Mouse (Mus musculus) testis, adult 2 months (tissue): ENCODE measurements around the gene Ifih1.

Experiments
- CTCF ChIP-seq: fragments of 200-500 bp; IDR thresholded peaks from 2 replicates; pipeline ENCODE4 v1.5.1; 2012; ENCODE audit warnings: low read depth, mild to moderate bottlenecking, inconsistent platforms, low read length, moderate library complexity; ENCODE audit not compliant: control insufficient read depth, insufficient read depth, insufficient replicate concordance
- POLR2A ChIP-seq: fragments of 200-500 bp; IDR thresholded peaks from 2 replicates; pipeline ENCODE4 v1.6.1; 2012; ENCODE audit warnings: low read depth, mild to moderate bottlenecking, inconsistent platforms, low read length, moderate library complexity; ENCODE audit not compliant: control insufficient read depth

DNA sequence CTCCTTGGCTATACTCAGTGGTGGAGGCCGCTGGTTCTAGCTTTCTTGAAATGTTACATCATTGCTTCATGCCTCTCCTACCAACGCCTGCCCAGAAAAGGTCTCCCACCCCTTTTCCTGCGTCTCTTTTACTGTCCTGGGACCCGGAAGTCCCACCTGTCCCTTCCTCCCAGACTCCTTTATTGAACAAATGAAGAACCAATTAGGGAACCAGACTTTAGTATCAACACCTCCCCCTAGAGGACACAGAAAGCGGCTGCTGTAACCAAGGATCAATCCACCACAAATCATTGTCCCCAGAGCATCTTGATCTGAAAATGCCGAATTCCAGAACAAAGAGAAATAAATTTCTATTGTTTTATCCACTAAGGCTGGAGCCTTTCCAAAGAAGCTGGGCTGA, 14.5 kb upstream of the Ifih1 start:
- no peak for TF ChIP-seq POLR2A
- TF ChIP-seq CTCF, result no peak
